Mouse (Mus musculus) adrenal gland, postnatal 25 days (tissue): ENCODE results near the gene Gm10100. TPM values are rescaled to one million over a fixed set of nuclear protein-coding genes. Genes with fewer than 3 reads are reported as not detected.
"Not testable (repeated sequence)": the region's sequence is repeated elsewhere in the genome, so short reads cannot be mapped to it uniquely, and the experiment has no call there.

ENCODE experiments used
- DNase-seq: peaks from one replicate; pipeline ENCODE4 v3.0.0; 2021; ENCODE audit warnings: mixed read lengths
- long read RNA-seq: library from polyadenylated mRNA; stranded (forward); transcript quantifications from one replicate; pipeline ENCODE4 v2.0.0, GENCODE M21; 2021
- total RNA-seq: library from RNA; stranded (reverse); gene quantifications from 2 replicates; pipeline ENCODE4 v1.2.3, GENCODE M21; 2021

Gene Gm10100
- total RNA-seq: not detected in 2 replicates
- long read RNA-seq: 0 reads

- no peak for DNase-seq
Measured at GRCm38 (mm10) chr10:77726186-77726585, at the start of gene Gm10100. Gm10100 (plus strand) TSS chr10:77726486.

GRCm38 (mm10) chr10:77677562-77677961 lies 48.7 kb upstream of the Gm10100 start:
- DNase-seq: no peak

- DNase-seq: no peak
Measured at GRCm38 (mm10) chr10:77682994-77683393, 43.3 kb upstream of the Gm10100 start.

GRCm38 (mm10) chr10:77684181-77684580 lies 42.1 kb upstream of the Gm10100 start:
- DNase-seq: no peak

GRCm38 (mm10) chr10:77685895-77686664 lies 40.2 kb upstream of the Gm10100 start, which contains the start of gene Tspear:
Tspear (plus strand) TSS chr10:77686569.
- DNase-seq: no peak

GRCm38 (mm10) chr10:77687021-77687420 lies 39.3 kb upstream of the Gm10100 start:
- no peak for DNase-seq

GRCm38 (mm10) chr10:77690356-77690807 lies 35.9 kb upstream of the Gm10100 start, which contains the start of gene Gm19402:
Gm19402 (minus strand) TSS chr10:77690757.
- not testable (repeated sequence) for DNase-seq

GRCm38 (mm10) chr10:77697133-77697532 lies 29.2 kb upstream of the Gm10100 start, which contains the start of gene Gm9508:
Gm9508 (minus strand) TSS chr10:77697233.
- no peak for DNase-seq

GRCm38 (mm10) chr10:77706326-77706725 lies 20.0 kb upstream of the Gm10100 start, which contains the start of gene Gm10272:
Gm10272 (plus strand) TSS chr10:77706626.
- DNase-seq: no peak

GRCm38 (mm10) chr10:77709831-77710230 lies 16.5 kb upstream of the Gm10100 start:
- no peak for DNase-seq

GRCm38 (mm10) chr10:77711157-77711556 lies 15.1 kb upstream of the Gm10100 start, which contains the start of gene Gm10024:
Gm10024 (plus strand) TSS chr10:77711457.
- not testable (repeated sequence) for DNase-seq

- no peak for DNase-seq
Measured at GRCm38 (mm10) chr10:77713734-77714133, 12.6 kb upstream of the Gm10100 start.

GRCm38 (mm10) chr10:77715507-77715906 lies 10.8 kb upstream of the Gm10100 start, which contains the start of gene Gm10142:
Gm10142 (plus strand) TSS chr10:77715807.
- no peak for DNase-seq

- DNase-seq: not testable (repeated sequence)
Measured at GRCm38 (mm10) chr10:77720299-77720698, 6.0 kb upstream of the Gm10100 start, which contains the start of gene Krtap12-1. Krtap12-1 (plus strand) TSS chr10:77720599.

GRCm38 (mm10) chr10:77724855-77725254 lies 1.4 kb upstream of the Gm10100 start:
- DNase-seq: no peak

GRCm38 (mm10) chr10:77728280-77728679 lies 2.0 kb downstream of the Gm10100 start:
- DNase-seq: no peak

GRCm38 (mm10) chr10:77729241-77729640 lies 3.0 kb downstream of the Gm10100 start:
- DNase-seq: peak; percentile 8

GRCm38 (mm10) chr10:77735928-77736327 lies 9.6 kb downstream of the Gm10100 start:
- no peak for DNase-seq

- no peak for DNase-seq
Measured at GRCm38 (mm10) chr10:77738929-77739328, 12.6 kb downstream of the Gm10100 start.

GRCm38 (mm10) chr10:77741924-77742688 lies 15.8 kb downstream of the Gm10100 start, which contains the start of gene Gm18596:
Gm18596 (minus strand) TSS chr10:77742638.
- not testable (repeated sequence) for DNase-seq

GRCm38 (mm10) chr10:77750686-77751085 lies 24.4 kb downstream of the Gm10100 start:
- not testable (repeated sequence) for DNase-seq

- DNase-seq: not testable (repeated sequence)
Measured at GRCm38 (mm10) chr10:77751254-77751653, 25.0 kb downstream of the Gm10100 start, which contains the start of gene Gm9736. Gm9736 (minus strand) TSS chr10:77751354.
